Mouse (Mus musculus) gastrocnemius, postnatal 14 days (tissue): Measurements from ENCODE around the gene C1ql2. TPM values are rescaled to one million over a fixed set of nuclear protein-coding genes. Genes with fewer than 3 reads are reported as not detected.
A peak's percentile ranks its signal among the peaks of the same experiment; 100 is the strongest.

Experiments
- DNase-seq: peaks from one replicate; pipeline ENCODE4 v3.0.0; 2021; ENCODE audit warnings: mixed read lengths
- intact Hi-C: fragments of 180-260 bp; cut with DNase I; formaldehyde crosslinking; loops from one replicate; pipeline ENCODE4 v1.15.1; 2025; ENCODE audit warnings: low total_unique reads
- long read RNA-seq, 2 experiments: library from polyadenylated mRNA; stranded (forward); transcript quantifications; one replicate each; pipeline ENCODE4 v2.0.0; 2021
- total RNA-seq, 2 experiments: library from RNA; stranded (reverse); gene quantifications; 2 replicates each; pipeline ENCODE4 v1.2.3; 2021

Gene C1ql2
- not detected for total RNA-seq
- long read RNA-seq, experiment 1, result 0 reads
- long read RNA-seq, experiment 2, result 0 reads

DNA sequence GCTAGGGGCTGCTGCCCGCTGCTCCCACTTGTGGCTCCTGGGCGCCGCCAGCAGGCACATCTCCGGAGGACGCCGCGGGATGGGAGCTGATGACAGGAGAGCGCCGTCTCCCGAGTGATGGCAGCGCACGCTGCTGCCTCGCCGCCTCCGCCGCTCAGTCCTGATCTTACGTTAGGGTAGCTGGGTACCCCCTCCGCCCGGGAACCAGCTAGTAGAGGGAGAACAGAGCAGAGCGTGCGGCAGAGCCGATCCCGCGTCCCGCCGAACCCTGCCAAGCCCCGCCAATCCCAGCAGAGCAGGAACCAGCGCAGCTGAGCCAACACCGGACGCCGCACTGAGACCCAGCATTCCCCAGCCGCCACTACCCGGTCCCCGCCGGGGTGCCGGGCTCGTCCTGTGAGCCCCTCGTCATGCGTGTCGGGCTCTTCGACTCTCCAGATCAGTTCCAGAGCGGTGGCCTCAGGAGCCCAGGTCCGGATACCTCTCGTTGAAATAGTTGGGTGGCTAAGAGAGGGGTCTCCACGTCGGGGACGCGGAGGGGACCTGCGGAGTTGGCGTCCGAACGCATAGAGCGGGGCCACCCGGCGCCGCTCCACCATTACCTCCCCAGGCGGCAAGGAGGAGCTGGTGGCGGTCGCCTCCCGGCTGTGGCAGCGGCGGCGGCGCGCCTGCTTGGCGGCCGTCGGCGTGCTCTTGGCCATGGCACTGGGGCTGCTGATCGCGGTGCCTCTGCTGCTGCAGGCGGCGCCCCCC is at the start of gene C1ql2:
TSS of gene C1ql2 (plus strand) at position 164 of the 753 bp plus-strand sequence.
- no peak for DNase-seq
- intact Hi-C loops, result no loop called here

DNA sequence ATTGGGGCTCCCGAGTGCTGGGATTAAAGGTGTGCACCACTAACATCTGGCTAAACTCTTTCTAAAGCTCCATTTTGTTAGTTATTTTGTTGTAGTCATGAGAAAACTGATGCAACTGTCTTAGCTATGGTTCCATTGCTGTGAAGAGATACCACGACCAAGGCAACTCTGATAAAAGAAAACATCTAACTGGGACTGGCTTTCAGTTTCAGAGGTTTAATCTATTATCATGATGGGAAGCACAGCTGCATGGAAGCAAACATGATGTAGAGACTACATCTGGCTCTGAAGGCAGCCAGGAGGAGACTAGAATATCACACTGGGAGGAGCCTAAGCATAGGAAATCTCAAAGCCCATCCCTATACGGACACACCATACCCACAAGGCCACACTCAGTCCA is 48.7 kb upstream of the C1ql2 start:
- intact Hi-C loops, result loop anchor here (10.0 kb wide), 1 partner anchor 97 kb away; no protein-coding TSS in a partner anchor
- no peak for DNase-seq

DNA sequence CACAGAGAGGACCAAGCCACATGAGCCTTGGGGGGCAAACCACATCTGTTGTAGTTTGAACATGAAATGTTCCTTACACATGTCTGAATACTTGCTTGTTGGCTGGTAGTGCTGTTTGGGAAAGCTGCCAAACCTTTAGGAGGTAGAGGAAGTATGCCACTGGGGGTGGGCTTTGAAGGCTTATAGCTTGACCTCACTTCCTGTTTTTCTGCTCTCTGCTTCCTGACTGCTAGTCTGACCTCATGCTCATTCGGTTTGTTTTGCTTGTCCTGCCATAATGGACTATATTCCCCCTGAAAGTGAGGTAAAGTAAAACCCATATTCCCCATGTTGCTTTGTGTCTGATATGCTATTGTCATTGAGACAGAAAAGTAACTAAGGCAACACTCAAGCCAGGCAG is 46.6 kb upstream of the C1ql2 start:
- DNase-seq, result no peak
- intact Hi-C loops, result loop anchor here (10.0 kb wide), 1 partner anchor 99 kb away; no protein-coding TSS in a partner anchor

GRCm38 (mm10) chr1:120296936-120297335 is 43.4 kb upstream of the C1ql2 start:
- intact Hi-C loops, result loop anchor here (10.0 kb wide), 1 partner anchor 102 kb away; no protein-coding TSS in a partner anchor
- DNase-seq, result no peak

DNA sequence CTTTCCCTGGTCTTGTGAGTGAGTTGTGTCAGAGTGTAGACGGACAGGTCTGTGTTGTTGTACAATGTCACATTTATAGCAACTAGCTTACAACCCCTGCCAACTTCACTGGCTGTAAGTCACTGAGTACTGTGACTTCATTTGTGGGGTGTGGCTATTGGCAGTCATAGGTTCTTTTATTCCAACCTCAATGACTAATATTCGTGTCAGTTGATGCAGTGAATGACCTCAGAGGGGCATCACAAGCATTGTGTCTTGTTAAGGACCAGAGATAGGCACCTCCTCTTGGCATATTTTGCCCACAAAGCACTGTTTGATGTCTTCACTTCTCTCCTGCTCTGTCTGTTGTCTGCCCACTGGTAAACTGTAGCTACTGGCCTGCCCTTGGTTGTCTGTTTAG is 34.6 kb upstream of the C1ql2 start:
- no peak for DNase-seq
- intact Hi-C loops, result no loop called here

DNA sequence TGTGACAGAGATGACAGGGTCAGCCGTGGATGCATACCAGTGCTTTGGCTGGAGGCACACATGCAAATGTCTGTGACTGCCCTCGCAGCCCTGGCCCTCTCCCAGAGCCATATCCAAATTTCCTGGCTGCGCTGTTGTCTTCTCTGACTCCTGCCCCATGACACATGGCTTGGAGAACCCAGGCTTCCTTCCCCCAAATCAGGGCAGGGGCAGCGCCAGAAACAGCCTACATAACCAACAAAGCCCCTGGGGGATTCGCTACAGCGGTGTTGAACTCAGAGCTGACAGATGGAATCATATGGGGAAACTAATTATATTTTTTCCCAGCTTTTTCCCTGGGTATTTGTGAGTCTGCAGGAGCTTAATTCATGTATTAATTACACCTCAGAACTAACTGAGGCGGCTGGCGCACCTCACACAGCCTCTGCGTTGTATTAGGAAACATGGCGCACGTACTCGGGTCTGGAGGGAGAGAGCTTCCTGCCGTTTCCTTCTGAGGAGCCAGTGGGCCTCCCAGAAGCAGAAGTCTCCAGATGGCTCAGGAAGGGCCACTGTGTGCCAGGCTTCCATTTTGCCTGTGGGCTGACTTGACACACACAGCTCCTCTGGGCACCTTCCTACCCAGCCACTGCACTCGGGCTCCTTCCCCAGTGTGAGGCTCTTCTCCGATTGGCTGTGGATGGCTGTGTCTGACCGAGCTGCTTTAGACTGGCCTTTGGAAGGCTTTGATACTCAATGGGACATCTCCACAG is 18.9 kb upstream of the C1ql2 start:
- DNase-seq, result no peak
- intact Hi-C loops, result no loop called here

GRCm38 (mm10) chr1:120323131-120323561 is 17.2 kb upstream of the C1ql2 start:
- intact Hi-C loops, result no loop called here
- no peak for DNase-seq

- peak; percentile 10 for DNase-seq
- intact Hi-C loops, result no loop called here
Measured at GRCm38 (mm10) chr1:120327714-120328113, 12.7 kb upstream of the C1ql2 start.

- DNase-seq, result no peak
- intact Hi-C loops, result no loop called here
Measured at GRCm38 (mm10) chr1:120328212-120328611, 12.2 kb upstream of the C1ql2 start.

- peak; percentile 53 for DNase-seq
- intact Hi-C loops, result no loop called here
Measured at GRCm38 (mm10) chr1:120331841-120332240, 8.5 kb upstream of the C1ql2 start.

GRCm38 (mm10) chr1:120337970-120338369 is 2.4 kb upstream of the C1ql2 start:
- intact Hi-C loops, result no loop called here
- peak; percentile 6 for DNase-seq

DNA sequence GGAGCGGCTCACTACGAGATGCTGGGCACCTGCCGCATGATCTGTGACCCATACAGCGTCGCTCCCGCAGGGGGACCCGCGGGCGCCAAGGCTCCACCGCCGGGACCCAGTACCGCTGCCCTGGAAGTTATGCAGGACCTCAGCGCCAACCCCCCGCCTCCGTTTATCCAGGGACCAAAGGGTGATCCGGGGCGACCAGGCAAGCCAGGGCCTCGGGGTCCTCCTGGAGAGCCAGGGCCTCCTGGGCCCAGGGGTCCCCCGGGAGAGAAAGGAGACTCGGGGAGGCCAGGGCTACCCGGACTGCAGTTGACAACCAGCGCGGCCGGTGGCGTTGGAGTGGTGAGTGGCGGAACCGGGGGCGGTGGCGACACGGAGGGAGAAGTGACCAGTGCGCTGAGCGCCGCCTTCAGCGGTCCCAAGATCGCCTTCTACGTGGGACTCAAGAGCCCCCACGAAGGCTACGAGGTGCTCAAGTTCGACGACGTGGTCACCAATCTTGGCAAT is 842 bp downstream of the C1ql2 start:
- peak; percentile 9 for DNase-seq
- intact Hi-C loops, result no loop called here

GRCm38 (mm10) chr1:120341811-120342370 is 1.5 kb downstream of the C1ql2 start:
- DNase-seq, result no peak
- intact Hi-C loops, result no loop called here

DNA sequence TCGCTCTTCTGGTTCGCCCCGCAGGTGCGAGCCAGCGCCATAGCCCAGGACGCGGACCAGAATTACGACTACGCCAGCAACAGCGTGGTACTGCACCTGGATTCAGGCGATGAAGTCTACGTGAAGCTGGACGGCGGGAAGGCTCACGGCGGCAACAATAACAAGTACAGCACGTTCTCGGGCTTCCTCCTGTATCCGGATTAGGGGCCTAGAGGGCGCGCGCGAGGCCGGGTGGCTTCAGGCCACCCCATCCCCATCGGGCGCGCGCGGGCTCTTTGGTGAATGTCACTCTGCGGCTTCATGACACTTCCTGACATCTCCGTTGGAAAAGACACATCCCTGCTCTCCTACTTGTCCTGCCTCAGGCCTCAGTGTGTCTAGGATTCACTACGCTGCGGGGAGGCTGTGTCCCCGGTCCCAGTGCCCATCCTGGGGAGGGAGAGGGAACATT is 2.0 kb downstream of the C1ql2 start:
- intact Hi-C loops, result no loop called here
- DNase-seq, result peak; percentile 9

- intact Hi-C loops, result no loop called here
- no peak for DNase-seq
Measured at GRCm38 (mm10) chr1:120345001-120345400, 4.6 kb downstream of the C1ql2 start.

GRCm38 (mm10) chr1:120354387-120354786 is 14.0 kb downstream of the C1ql2 start:
- intact Hi-C loops, result no loop called here
- DNase-seq, result no peak

DNA sequence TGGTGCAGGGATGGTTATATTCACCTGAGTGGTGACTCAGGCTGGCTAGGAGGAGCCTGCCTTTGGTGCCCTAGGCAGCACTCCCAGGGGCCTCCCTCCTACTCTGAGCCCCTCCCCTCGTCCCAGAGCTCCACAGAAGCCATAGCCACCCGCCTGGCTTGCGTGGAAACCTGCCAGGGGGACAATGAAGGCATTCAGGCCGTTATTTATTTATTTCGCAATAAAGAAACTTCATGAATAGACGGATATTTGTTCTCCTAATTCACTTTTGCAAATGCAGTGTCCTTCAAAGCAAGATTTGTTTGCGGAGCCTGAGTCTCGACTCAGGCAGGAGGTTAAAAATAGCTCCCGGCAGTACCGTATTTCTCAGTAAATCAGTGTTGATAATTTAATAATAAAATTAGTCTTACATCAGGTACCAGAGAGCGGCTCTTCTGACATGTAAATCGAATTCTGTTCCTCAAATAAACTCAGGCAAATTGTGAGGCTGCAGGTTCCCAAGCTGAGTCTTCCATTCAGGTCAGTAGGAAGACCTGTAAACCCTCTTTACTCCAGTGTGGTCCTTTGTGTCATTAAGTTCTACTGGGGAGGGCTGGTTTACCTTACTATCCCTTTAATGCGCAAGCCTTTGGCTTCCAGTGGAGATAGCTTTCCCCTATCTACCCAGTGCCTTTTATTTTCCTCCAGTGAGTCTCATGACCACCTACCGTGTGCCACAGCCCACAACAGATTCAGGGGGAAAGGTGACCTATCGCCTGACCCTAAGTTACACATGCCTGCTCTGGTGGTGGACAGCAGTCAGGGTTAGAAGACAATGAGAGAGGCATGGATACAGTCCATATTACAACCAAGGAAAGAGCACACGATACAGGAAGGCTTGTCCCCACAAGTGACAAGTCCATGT is 17.2 kb downstream of the C1ql2 start:
- DNase-seq, result peak; percentile 12
- intact Hi-C loops, result no loop called here

DNA sequence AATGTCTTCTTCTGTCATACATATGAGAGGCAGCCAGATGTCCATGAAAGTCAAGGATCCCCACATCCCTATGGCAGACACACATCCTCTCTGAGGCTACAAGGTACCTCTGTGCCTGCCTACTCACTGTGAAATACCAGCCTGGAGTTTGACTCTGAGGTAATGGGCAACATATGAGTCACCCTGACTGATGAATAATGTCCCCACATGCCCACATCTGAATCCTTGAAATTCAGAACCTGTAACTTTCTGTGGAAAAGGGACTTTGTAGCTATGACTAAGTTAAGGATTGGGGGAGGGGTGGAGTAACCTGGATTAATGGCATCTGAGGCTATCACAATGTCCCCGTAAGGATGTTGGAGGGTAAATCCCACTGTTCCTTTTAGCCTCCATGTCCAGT is 23.3 kb downstream of the C1ql2 start:
- DNase-seq, result no peak
- intact Hi-C loops, result no loop called here

GRCm38 (mm10) chr1:120368138-120368537 is 27.8 kb downstream of the C1ql2 start:
- intact Hi-C loops, result no loop called here

More at GRCm38 (mm10) chr1:120368138-120368537, 27.8 kb downstream of the C1ql2 start:
- no peak for DNase-seq
